Mouse (Mus musculus): Measurements from ENCODE around the gene Ybx2.

GRCm38 (mm10) chr11:69902972-69903371, 32.6 kb upstream of the Ybx2 start:
- TF ChIP-seq CTCF (IDR thresholded peaks at IDR 0.05; ENCODE audit: control insufficient read depth, insufficient read depth, insufficient read length) (no peak), USF1 (IDR thresholded peaks at IDR 0.05; ENCODE audit: low read depth) (no peak), MYOD1 (IDR thresholded peaks at IDR 0.05; ENCODE audit: control insufficient read depth, insufficient read length, low read depth) (no peak), MAX (IDR thresholded peaks at IDR 0.05) (no peak), MYOG (IDR thresholded peaks at IDR 0.05; ENCODE audit: control insufficient read depth, extremely low read depth, insufficient read length) (no peak)
